Mouse (Mus musculus): ENCODE results near the gene 4921504E06Rik.

GRCm38 (mm10) chr2:19419686-19420345, 133.9 kb downstream of the 4921504E06Rik start:
- TF ChIP-seq POLR2A (IDR thresholded peaks at IDR 0.05; ENCODE audit: borderline replicate concordance, extremely low read depth, low read depth, low read length) = no peak
- no peak for TF ChIP-seq CTCF (IDR thresholded peaks at IDR 0.05; ENCODE audit: insufficient read depth, low read length)
